Mouse (Mus musculus): ENCODE measurements around the gene Ptprd.

DNA sequence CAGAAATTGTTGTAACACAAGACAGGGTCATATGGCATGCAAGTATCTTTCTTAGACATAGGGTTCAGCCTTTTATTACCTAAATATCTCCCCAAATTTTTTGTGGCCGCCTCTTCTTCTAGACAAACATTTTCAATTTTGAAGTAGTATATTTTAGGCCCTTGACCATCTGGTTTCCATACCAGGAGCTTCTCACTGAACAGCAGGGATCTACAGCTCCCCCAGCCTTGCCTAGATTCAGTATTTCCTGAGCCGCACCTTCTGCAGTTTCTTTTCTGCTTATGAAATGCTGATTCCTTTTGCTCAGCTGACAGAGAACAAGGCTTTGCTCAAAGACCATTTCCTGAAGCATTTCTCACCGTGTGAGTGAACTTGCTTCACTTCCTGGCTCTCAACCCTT, 1686.5 kb downstream of the Ptprd start:
- TF ChIP-seq CTCF (conservative IDR thresholded peaks at IDR 0.05; ENCODE audit: low read length) (no peak), POU5F1 (IDR thresholded peaks at IDR 0.05; ENCODE audit: borderline replicate concordance, low read length) (no peak)
